Mouse (Mus musculus) central nervous system, embryonic 18 days (tissue): ENCODE results near the gene Marcks. TPM values are rescaled to one million over a fixed set of nuclear protein-coding genes. Genes with fewer than 3 reads are reported as not detected.

Experiments
- polyA plus RNA-seq: library from polyadenylated mRNA; depleted of rRNA; stranded (reverse); fragments of >200 nt; gene quantifications from 2 replicates; pipeline ENCODE4 v1.2.3, GENCODE M21; 2012; rRNA removed

Marcks gene
- 275 and 289 TPM in 2 replicates for polyA plus RNA-seq

GRCm38 (mm10) chr10:37138778-37139442, at the start of gene Marcks:
TSS of gene Marcks (minus strand) at chr10:37138920.

Other genes with a start within 250 kb of the Marcks start
- gene Hdac2, start 164.4 kb downstream of the Marcks start, polyA plus RNA-seq = 154 and 162 TPM in 2 replicates